Mouse (Mus musculus) heart, embryonic 11.5 days (tissue): ENCODE measurements around the gene Thrap3. TPM values are rescaled to one million over a fixed set of nuclear protein-coding genes. Genes with fewer than 3 reads are reported as not detected.

Experiments used
- ATAC-seq: fragments of 200-750 bp; cut with Nextera tagmentation; replicated peaks from 2 replicates; pipeline ENCODE4 v1.8.0; 2017; ENCODE audit warnings: moderate library complexity; ENCODE audit not compliant: insufficient number of reproducible peaks, low FRiP score, low TSS enrichment
- H3K27ac ChIP-seq: fragments of 300-500 bp; sonication (generic); 2 replicates; pipeline ENCODE4 v1.5.1; 2014; ENCODE audit warnings: mild to moderate bottlenecking, low read depth, low read length
- H3K27me3 ChIP-seq: fragments of 300-500 bp; sonication (generic); 2 replicates; pipeline ENCODE4 v1.6.1; 2014; ENCODE audit warnings: mild to moderate bottlenecking, low read length, mixed read lengths; ENCODE audit not compliant: control insufficient read depth, insufficient read depth
- H3K36me3 ChIP-seq: fragments of 300-500 bp; sonication (generic); 2 replicates; pipeline ENCODE4 v1.6.1; 2014; ENCODE audit warnings: mild to moderate bottlenecking, low read length, moderate library complexity, mixed read lengths; ENCODE audit not compliant: control insufficient read depth, insufficient read depth
- H3K4me1 ChIP-seq: fragments of 300-500 bp; sonication (generic); 2 replicates; pipeline ENCODE4 v1.6.1; 2014; ENCODE audit warnings: low read length; ENCODE audit not compliant: control insufficient read depth, insufficient read depth
- H3K4me2 ChIP-seq: fragments of 300-500 bp; sonication (generic); 2 replicates; pipeline ENCODE4 v1.6.1; 2014; ENCODE audit warnings: mild to moderate bottlenecking, moderate library complexity
- H3K4me3 ChIP-seq: fragments of 300-500 bp; sonication (generic); 2 replicates; pipeline ENCODE4 v1.5.1; 2014; ENCODE audit warnings: low read depth, low read length
- H3K9ac ChIP-seq: fragments of 300-500 bp; sonication (generic); 2 replicates; pipeline ENCODE4 v1.6.1; 2014; ENCODE audit warnings: mild to moderate bottlenecking, low read depth, low read length, moderate library complexity
- H3K9me3 ChIP-seq: fragments of 300-500 bp; sonication (generic); replicated peaks from 2 replicates; pipeline ENCODE4 v1.6.1; 2016; ENCODE audit warnings: low read length; ENCODE audit not compliant: control insufficient read depth
- WGBS: fragments of 180-500 bp; shearing (Covaris S2); extraction: QIAGEN DNeasy Blood & Tissue Kit; methylation state at CpG from one replicate; pipeline ENCODE4 v1.1.7; 2014; ENCODE audit not compliant: insufficient replicate concordance; 5-methylcytosine and 5-hydroxymethylcytosine counted together
- polyA plus RNA-seq: library from polyadenylated mRNA; unstranded; fragments of >200 nt; fragmentation: Nextera tagmentation; extraction: Ambion mirVana; gene quantifications from 2 replicates; pipeline ENCODE4 v1.2.1, GENCODE M21; 2014

The Thrap3 gene
- polyA plus RNA-seq, 1 experiment from 2014 or later: 155 TPM

DNA sequence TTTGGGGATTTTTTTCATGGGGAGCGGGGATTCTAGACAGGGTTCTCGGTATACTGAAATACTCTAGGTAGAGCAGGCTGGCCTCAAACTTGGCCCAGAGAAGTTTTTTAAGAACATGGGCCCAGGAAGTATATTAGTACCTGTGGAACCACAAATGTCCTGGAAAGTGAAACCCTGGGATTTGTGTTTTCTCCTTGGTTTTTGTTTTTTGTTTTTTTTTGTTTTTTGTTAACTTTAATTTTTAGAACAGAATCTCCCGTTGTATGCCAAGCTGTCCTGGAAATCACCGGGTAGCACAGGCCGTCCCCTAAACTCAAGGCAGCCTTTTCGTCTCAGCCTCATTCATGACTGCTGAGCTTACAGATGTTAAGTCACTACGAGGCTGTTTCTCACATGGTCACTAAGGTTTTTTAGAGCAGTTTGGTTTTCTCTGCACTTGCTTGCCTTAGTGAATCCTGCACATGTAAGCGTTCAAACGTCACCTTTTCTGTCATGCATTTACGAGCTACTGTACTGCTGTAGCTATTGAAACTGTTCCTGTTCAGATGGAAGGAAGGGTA lies 856 bp upstream of the Thrap3 start:
- Histone ChIP-seq H3K4me3 (peak overlapping the region; percentile 68), H3K27me3 (no peaks in the 10 kb centered on the region), H3K9ac (peak overlapping the region; percentile 69), H3K9me3 (no peaks in the 10 kb centered on the region), H3K36me3 (no peaks in the 10 kb centered on the region), H3K27ac (peak overlapping the region; percentile 95), H3K4me2 (peak overlapping the region; percentile 69), H3K4me1 (peaks cover 23% of the 10 kb centered on the region)
- WGBS: 75% methylated on average over 10 of the region's 10 CpGs
- no peak for ATAC-seq

DNA sequence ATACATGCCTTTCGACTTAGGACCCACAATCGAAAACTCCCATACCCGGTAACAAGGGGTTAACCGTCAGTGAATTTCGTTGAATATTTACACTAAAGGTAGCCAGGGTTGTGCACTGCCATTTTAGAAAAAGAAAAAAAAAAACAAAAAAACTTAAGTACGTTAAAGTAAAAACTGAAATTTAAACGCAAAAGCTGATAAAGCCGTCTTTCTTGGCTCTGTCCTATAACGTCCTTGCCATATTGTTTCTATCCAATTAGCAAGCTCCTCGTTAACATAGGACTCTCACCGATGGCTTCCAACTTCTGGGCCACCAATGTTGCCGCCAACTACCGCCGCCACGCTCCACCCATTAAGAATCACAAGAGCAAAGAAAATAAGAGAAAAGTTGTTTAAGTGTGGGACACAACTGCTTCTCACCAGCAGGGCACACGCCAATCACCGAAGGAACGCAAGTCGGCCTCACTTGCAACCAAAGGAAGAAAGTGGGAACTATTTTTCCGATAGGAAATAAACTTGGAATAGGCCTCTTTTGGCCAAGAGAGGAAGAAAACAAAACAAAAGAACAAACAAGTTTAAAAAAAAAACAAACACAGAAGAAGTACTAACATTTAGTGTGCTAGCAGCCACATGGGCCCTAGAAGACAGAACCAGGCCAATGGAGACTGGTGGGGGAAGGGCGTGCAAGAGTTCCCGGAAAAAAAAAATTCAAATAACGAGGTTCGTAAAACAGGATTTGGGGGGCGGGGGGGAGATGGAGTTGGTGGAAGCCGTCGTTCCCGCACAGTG lies 852 bp downstream of the Thrap3 start:
- no peaks in the 10 kb centered on the region for H3K27me3 ChIP-seq
- H3K36me3 ChIP-seq: no peaks in the 10 kb centered on the region
- H3K9ac ChIP-seq: peak overlapping the region; percentile 89
- H3K4me3 ChIP-seq: peak overlapping the region; percentile 68
- under 1% methylated on average over 28 of the region's 28 CpGs for WGBS
- H3K4me2 ChIP-seq: peak overlapping the region; percentile 89
- no peaks in the 10 kb centered on the region for H3K9me3 ChIP-seq
- H3K4me1 ChIP-seq: peaks cover 32% of the 10 kb centered on the region
- ATAC-seq: no peak
- peak overlapping the region; percentile 95 for H3K27ac ChIP-seq

DNA sequence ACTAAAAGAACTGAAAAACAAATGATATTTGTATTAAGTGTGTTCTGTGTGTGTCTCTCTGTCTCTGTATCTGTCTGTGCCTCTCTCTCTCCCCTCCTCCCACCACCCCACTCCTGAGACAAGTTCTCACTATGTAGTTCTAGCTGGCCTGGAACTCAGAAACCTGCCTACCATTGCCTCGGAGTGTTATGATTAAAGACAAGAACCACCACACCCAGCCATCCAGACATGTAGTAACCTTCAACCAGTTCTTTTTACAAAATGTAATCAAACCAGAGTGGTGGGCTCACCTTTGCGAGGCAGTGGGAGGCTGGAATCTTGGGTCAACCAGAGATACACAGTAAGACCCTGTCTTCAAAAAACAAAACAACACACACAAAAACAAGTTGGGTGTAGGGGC lies 1.9 kb downstream of the Thrap3 start:
- Histone ChIP-seq H3K27ac (no peak overlapping the region), H3K27me3 (no peaks in the 10 kb centered on the region), H3K9me3 (no peaks in the 10 kb centered on the region), H3K4me2 (peak overlapping the region; percentile 89), H3K4me3 (peak overlapping the region; percentile 68), H3K4me1 (peaks cover 32% of the 10 kb centered on the region), H3K9ac (peak overlapping the region; percentile 89), H3K36me3 (no peaks in the 10 kb centered on the region)
- WGBS: 50% methylated on average over 2 of the region's 2 CpGs
- ATAC-seq: no peak

DNA sequence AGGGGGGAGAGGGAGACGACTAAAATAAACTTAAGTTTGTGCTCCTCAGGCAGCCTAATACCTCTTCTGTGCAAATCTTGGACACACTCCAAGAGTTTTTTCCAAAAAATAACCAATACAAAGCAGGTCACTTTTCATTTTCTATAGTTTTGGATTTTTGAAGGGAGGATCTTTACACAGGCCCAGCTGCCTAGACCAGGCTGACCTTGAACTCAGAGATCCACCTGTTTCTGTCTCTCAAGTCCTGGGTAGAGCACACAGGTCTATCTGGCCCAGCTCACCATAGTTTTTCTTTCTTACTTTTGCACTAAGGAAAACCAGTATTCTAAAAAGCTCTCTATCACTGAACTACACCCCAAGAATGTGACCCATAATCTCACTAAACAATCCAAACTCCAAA lies 2.5 kb downstream of the Thrap3 start:
- WGBS: 53% methylated on average over 1 of the region's 1 CpGs
- H3K9ac ChIP-seq: no peak overlapping the region
- no peaks in the 10 kb centered on the region for H3K36me3 ChIP-seq
- no peak for ATAC-seq
- H3K9me3 ChIP-seq: no peaks in the 10 kb centered on the region
- H3K4me1 ChIP-seq: peaks cover 32% of the 10 kb centered on the region
- H3K4me2 ChIP-seq: peak overlapping the region; percentile 89
- no peak overlapping the region for H3K27ac ChIP-seq
- peak overlapping the region; percentile 68 for H3K4me3 ChIP-seq
- no peaks in the 10 kb centered on the region for H3K27me3 ChIP-seq

DNA sequence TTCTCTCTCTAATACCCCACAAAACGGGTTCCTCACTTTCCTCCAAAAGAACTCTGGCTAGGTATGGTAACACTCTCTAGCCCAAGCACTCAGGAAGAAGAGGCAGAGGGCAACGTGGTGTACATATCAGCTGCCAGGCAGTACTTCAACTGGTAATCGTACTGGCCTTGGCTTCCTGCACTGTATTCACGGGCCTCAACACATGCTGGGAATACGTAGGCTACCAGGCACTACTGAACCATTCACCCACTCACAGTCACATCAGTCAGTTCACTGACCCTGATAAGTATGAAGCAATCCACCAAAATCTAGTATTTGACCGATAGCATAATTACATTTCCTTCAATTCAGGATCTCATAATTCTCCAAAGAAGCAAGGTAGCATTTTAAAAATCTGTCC lies 3.0 kb downstream of the Thrap3 start:
- no peak overlapping the region for H3K9ac ChIP-seq
- no peaks in the 10 kb centered on the region for H3K27me3 ChIP-seq
- H3K4me1 ChIP-seq: peaks cover 32% of the 10 kb centered on the region
- H3K4me2 ChIP-seq: peak overlapping the region; percentile 89
- 65% methylated on average over 6 of the region's 6 CpGs for WGBS
- no peaks in the 10 kb centered on the region for H3K9me3 ChIP-seq
- no peaks in the 10 kb centered on the region for H3K36me3 ChIP-seq
- peak overlapping the region; percentile 68; the same call in 1 of the 2 replicates for H3K4me3 ChIP-seq
- no peak overlapping the region for H3K27ac ChIP-seq
- no peak for ATAC-seq

DNA sequence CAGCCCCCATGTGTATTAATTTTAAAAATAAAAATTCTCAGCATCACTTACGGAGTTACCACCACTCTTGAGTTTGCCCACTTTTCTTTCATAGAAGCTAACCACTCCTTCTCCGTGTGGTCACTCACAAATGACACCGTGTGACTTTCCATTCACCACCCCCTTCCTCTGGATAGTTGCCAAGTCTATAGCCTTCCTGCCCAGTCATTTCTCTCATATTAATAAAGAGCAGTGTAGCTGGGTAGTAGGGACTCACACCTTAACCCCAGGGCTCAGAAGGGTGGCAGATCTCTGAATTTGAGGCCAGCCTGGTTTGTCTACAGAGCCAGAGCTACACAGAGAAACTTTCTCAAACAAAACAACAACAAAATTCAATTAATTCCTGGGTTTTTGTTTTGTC lies 5.1 kb downstream of the Thrap3 start:
- no peak overlapping the region for H3K4me2 ChIP-seq
- peaks cover 32% of the 10 kb centered on the region for H3K4me1 ChIP-seq
- no peaks in the 10 kb centered on the region for H3K9me3 ChIP-seq
- peaks cover 9% of the 10 kb centered on the region for H3K36me3 ChIP-seq
- no peak overlapping the region for H3K9ac ChIP-seq
- no peak overlapping the region for H3K4me3 ChIP-seq
- ATAC-seq: no peak
- WGBS: 57% methylated on average over 3 of the region's 3 CpGs
- no peaks in the 10 kb centered on the region for H3K27me3 ChIP-seq
- H3K27ac ChIP-seq: no peak overlapping the region

DNA sequence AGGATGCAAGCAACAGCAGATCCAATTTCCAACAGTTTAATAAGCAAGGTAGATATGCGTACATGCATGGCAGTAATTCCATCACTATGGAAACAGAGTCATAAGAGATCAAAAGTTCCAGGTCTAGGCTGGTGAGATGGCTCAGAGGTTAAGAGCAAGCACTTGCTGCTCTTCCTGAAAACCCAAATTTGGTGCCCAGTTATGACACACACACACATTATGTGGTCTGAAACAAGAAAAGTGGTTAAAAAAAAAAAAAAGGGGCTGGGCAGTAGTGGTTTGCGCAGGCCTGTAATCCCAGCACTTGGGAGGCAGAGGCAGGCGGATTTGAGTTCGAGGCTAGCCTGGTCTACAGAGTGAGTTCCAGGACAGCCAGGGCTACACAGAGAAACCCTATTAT lies 7.6 kb downstream of the Thrap3 start:
- ATAC-seq: no peak
- Histone ChIP-seq H3K27ac (no peak overlapping the region), H3K9ac (no peak overlapping the region), H3K9me3 (no peaks in the 10 kb centered on the region), H3K4me1 (peaks cover 20% of the 10 kb centered on the region), H3K4me3 (no peak overlapping the region), H3K27me3 (no peaks in the 10 kb centered on the region), H3K36me3 (peaks cover 15% of the 10 kb centered on the region), H3K4me2 (no peak overlapping the region)
- WGBS: 94% methylated on average over 4 of the region's 4 CpGs

DNA sequence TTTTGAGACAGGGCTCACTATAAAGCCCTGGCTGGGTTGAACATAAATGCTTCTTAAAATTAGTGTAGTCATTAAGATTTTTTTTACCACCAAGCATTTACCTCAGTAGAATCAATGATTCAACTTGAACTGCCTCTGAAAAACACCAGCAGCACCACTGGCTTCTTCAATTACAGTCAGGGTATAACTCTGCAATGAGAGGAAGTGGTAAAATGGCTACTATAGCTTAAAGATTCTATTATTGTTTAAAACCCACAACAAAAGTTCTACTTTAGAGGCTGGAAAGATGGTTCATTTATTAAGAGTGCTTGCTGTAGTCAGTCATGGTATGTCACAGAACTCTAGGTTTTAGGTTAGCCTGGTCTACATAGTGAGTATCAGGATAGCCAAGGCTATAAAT lies 8.3 kb downstream of the Thrap3 start:
- no peak for ATAC-seq
- Histone ChIP-seq H3K4me2 (no peak overlapping the region), H3K9ac (no peak overlapping the region), H3K9me3 (no peaks in the 10 kb centered on the region), H3K4me1 (peaks cover 15% of the 10 kb centered on the region), H3K27me3 (no peaks in the 10 kb centered on the region), H3K36me3 (peaks cover 15% of the 10 kb centered on the region), H3K27ac (no peak overlapping the region), H3K4me3 (no peak overlapping the region)

DNA sequence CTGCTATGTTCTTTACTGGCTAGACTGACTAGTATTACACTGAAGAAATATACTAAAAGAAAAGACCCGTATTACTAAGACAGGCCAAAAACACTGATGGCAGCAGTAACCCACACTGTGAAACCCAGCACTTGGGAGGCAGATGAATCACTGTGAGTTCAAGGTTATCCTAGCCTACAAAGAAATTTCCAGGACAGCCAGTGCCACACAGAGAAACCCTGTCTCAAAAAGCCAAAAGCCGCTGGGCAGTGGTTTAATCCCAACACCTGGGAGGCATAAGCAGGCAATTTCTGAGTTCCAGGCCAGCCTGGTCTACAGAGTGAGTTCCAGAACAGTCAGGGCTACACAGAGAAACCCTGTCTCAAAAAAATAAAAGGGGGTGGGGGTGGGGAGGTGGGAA lies 11.9 kb downstream of the Thrap3 start:
- Histone ChIP-seq H3K9ac (no peak overlapping the region), H3K9me3 (no peaks in the 10 kb centered on the region), H3K27me3 (no peaks in the 10 kb centered on the region), H3K4me3 (no peak overlapping the region), H3K27ac (no peak overlapping the region), H3K4me1 (no peaks in the 10 kb centered on the region), H3K36me3 (peaks cover 15% of the 10 kb centered on the region), H3K4me2 (no peak overlapping the region)
- WGBS: 96% methylated on average over 2 of the region's 2 CpGs
- no peak for ATAC-seq
